Mouse (Mus musculus) liver, postnatal 0 days (tissue): Measurements from ENCODE around the gene Jrkl. TPM values are rescaled to one million over a fixed set of nuclear protein-coding genes. Genes with fewer than 3 reads are reported as not detected.
A peak's percentile ranks its signal among the peaks of the same experiment; 100 is the strongest.

Experiments used
- ATAC-seq: fragments of 200-750 bp; cut with Nextera tagmentation; 2 replicates; pipeline ENCODE4 v1.8.0; 2017; ENCODE audit warnings: mild to moderate bottlenecking, moderate library complexity
- DNase-seq: peaks from one replicate; pipeline ENCODE4 v3.0.0-alpha.2; 2016
- H3K27ac ChIP-seq: fragments of 300-500 bp; sonication (generic); 2 replicates; pipeline ENCODE4 v1.5.1; 2014; ENCODE audit warnings: antibody characterized with exemption, moderate library complexity, mild to moderate bottlenecking, low read depth
- H3K27me3 ChIP-seq: fragments of 300-500 bp; sonication (generic); 2 replicates; pipeline ENCODE4 v1.6.1; 2014; ENCODE audit warnings: low read length, control low read depth, mixed read lengths; ENCODE audit not compliant: insufficient read depth
- H3K36me3 ChIP-seq: fragments of 300-500 bp; sonication (generic); replicated peaks from 2 replicates; pipeline ENCODE4 v1.6.1; 2014; ENCODE audit warnings: mild to moderate bottlenecking, control low read depth, low read length, moderate library complexity, mixed read lengths; ENCODE audit not compliant: insufficient read depth
- H3K4me1 ChIP-seq: fragments of 300-500 bp; sonication (generic); 2 replicates; pipeline ENCODE4 v1.6.1; 2014; ENCODE audit warnings: antibody characterized with exemption, mild to moderate bottlenecking, control low read depth; ENCODE audit not compliant: insufficient read depth
- H3K4me2 ChIP-seq: fragments of 300-500 bp; sonication (generic); 2 replicates; pipeline ENCODE4 v1.6.1; 2014; ENCODE audit warnings: low read depth, mild to moderate bottlenecking, low read length, moderate library complexity, mixed read lengths
- H3K4me3 ChIP-seq: fragments of 300-500 bp; sonication (generic); 2 replicates; pipeline ENCODE4 v1.5.1; 2014; ENCODE audit warnings: low read depth, low read length
- H3K9ac ChIP-seq: fragments of 300-500 bp; sonication (generic); replicated peaks from 2 replicates; pipeline ENCODE4 v1.6.1; 2014; ENCODE audit warnings: mild to moderate bottlenecking, moderate library complexity
- H3K9me3 ChIP-seq: fragments of 300-500 bp; sonication (generic); 2 replicates; pipeline ENCODE4 v1.6.1; 2016; ENCODE audit warnings: mild to moderate bottlenecking, control low read depth, low read length, mixed read lengths
- CTCF ChIP-seq: sonication (generic); IDR thresholded peaks from 2 replicates; pipeline ENCODE4 v1.5.1; 2016; ENCODE audit warnings: antibody characterized with exemption, low read depth
- EP300 ChIP-seq: IDR thresholded peaks from 2 replicates; pipeline ENCODE4 v1.6.1; 2016; ENCODE audit warnings: antibody characterized with exemption, low read depth, mild to moderate bottlenecking
- WGBS: fragments of 180-500 bp; shearing (Covaris S2); extraction: QIAGEN DNeasy Blood & Tissue Kit; methylation state at CpG from one replicate; pipeline ENCODE4 v1.1.7; 2014; ENCODE audit not compliant: insufficient replicate concordance; 5-methylcytosine and 5-hydroxymethylcytosine counted together
- polyA plus RNA-seq: library from polyadenylated mRNA; unstranded; fragments of >200 nt; fragmentation: Nextera tagmentation; extraction: Ambion mirVana; gene quantifications from 2 replicates; pipeline ENCODE4 v1.2.1, GENCODE M21; 2015

Gene Jrkl
- polyA plus RNA-seq, 1 experiment from 2014 or later = 2.1 TPM

DNA sequence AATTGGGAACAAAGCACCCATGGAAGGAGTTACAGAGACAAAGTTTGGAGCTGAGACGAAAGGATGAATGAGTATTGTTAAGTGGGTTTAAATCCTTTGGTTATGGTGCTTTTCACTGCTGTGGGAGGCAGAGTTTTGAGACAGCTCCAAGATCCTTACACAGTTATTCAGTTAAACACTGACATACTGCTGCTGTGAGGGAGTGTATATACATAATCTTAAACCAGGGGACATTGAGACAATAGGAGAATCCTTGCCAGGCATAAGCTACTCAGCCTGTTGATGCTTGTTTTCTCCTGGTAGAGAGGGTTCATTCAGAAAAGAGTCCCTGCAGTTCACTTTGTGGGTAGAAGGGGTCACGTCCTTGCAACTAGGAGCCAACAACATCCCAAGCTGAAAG, 39.3 kb downstream of the Jrkl start:
- Histone ChIP-seq H3K4me2 (no peak overlapping the region), H3K27ac (no peak overlapping the region), H3K4me3 (no peak overlapping the region), H3K36me3 (no peaks in the 10 kb centered on the region), H3K9ac (no peak overlapping the region), H3K27me3 (no peaks in the 10 kb centered on the region), H3K4me1 (no peaks in the 10 kb centered on the region; the same call in 1 of the 2 replicates), H3K9me3 (no peaks in the 10 kb centered on the region)
- TF ChIP-seq CTCF = no peak
- no peak for TF ChIP-seq EP300
- ATAC-seq (no peak), DNase-seq (no peak)
- WGBS = 65% methylated on average over 2 of the region's 2 CpGs

DNA sequence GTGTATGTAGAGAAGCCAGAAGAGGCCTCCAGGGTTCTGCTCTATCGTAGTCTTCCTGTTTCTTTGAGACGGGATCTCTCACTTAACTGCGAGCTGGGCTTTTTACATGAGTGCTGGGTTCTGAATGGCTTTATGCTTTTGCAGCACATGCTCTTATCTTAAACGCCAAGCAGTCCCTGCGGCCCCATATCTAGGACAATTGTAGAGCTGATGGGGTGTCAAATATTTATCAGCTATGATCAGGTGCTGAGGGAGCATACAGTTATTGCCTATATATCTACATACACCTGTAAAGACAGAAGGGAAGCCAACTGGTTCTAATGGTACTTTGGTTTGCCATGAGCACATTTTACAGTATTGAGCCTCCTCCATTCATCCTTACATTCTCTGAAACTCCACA, 41.9 kb downstream of the Jrkl start:
- H3K9ac ChIP-seq = no peak overlapping the region
- peak; percentile 48; the same call in 1 of the 2 replicates for TF ChIP-seq EP300
- no peak for TF ChIP-seq CTCF
- no peak overlapping the region for H3K4me2 ChIP-seq

DNA sequence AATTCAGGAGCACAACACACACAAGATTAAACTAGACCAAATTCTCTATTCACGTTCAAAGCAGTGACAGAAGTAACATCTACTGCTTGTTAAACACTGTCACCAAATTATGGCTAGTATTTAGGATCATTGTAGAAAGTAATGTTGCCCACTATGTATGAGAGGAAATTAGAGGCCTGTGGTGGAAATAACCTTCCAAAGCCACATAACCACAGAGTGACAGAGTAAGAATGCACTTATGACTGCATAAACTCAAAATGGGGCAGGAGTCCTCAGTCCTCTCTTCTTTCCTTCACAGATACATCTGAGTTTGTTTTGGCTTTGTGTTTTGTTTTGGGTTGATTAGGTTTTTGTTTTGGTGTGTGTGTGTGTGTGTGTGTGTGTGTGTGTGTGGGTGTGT, 42.5 kb downstream of the Jrkl start:
- no peaks in the 10 kb centered on the region for H3K9me3 ChIP-seq
- ATAC-seq = no peak

More for the DNA sequence above, 41.9 kb downstream of the Jrkl start:
- 47% methylated on average over 5 of the region's 5 CpGs for WGBS
- H3K27me3 ChIP-seq = no peaks in the 10 kb centered on the region
- H3K36me3 ChIP-seq = no peaks in the 10 kb centered on the region
- no peak overlapping the region for H3K27ac ChIP-seq
- DNase-seq (no peak), ATAC-seq (no peak)
- H3K4me3 ChIP-seq = no peak overlapping the region
- no peaks in the 10 kb centered on the region for H3K9me3 ChIP-seq
- H3K4me1 ChIP-seq = no peaks in the 10 kb centered on the region; the same call in 1 of the 2 replicates

DNA sequence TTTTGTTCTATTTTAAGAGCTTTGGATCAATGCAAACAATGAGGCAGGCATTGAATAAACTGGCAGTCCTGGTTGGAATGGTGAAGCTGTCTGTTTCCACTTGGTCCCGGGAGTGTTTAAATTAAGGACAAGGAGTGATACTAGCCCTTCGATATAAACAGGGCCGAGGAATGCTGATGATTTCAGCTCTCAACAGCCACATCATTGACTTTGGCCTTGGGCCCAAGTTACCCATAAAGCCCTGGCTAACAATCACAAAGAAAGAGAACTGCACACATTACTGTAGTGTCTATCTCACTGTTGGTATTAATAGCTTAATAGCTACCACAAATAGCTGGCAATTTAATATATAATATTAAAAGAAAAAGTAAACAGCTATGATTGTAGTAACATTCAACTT, 45.5 kb downstream of the Jrkl start:
- Histone ChIP-seq H3K4me3 (no peak overlapping the region), H3K27ac (no peak overlapping the region), H3K4me2 (no peak overlapping the region), H3K4me1 (no peaks in the 10 kb centered on the region; the same call in 1 of the 2 replicates), H3K9ac (no peak overlapping the region), H3K9me3 (no peaks in the 10 kb centered on the region), H3K36me3 (no peaks in the 10 kb centered on the region), H3K27me3 (no peaks in the 10 kb centered on the region)
- TF ChIP-seq EP300 (no peak), CTCF (no peak)
- no peak for DNase-seq
- 74% methylated on average over 3 of the region's 3 CpGs for WGBS
- no peak for ATAC-seq

More for the DNA sequence above, 42.5 kb downstream of the Jrkl start:
- no peaks in the 10 kb centered on the region for H3K27me3 ChIP-seq
- no peak overlapping the region for H3K9ac ChIP-seq
- DNase-seq = no peak
- no peak overlapping the region for H3K27ac ChIP-seq
- H3K36me3 ChIP-seq = no peaks in the 10 kb centered on the region
- 63% methylated on average over 1 of the region's 1 CpGs for WGBS
- TF ChIP-seq EP300 = no peak
- no peak for TF ChIP-seq CTCF
- no peaks in the 10 kb centered on the region; the same call in 1 of the 2 replicates for H3K4me1 ChIP-seq
- no peak overlapping the region for H3K4me3 ChIP-seq
- no peak overlapping the region for H3K4me2 ChIP-seq

GRCm38 (mm10) chr9:13195762-13196161, 49.9 kb downstream of the Jrkl start:
- TF ChIP-seq EP300 (no peak), CTCF (peak; percentile 56)
- DNase-seq = peak; percentile 22

GRCm38 (mm10) chr9:13195268-13195667, 50.4 kb downstream of the Jrkl start:
- TF ChIP-seq EP300 = no peak
- peak; percentile 63 for TF ChIP-seq CTCF
- Histone ChIP-seq H3K4me2 (no peak overlapping the region), H3K4me3 (no peak overlapping the region), H3K27me3 (no peaks in the 10 kb centered on the region), H3K9ac (no peak overlapping the region), H3K9me3 (no peaks in the 10 kb centered on the region), H3K27ac (no peak overlapping the region), H3K4me1 (no peaks in the 10 kb centered on the region), H3K36me3 (no peaks in the 10 kb centered on the region)
- no peak for ATAC-seq
- no peak for DNase-seq
- WGBS = 4% methylated on average over 4 of the region's 4 CpGs

More at GRCm38 (mm10) chr9:13195762-13196161, 49.9 kb downstream of the Jrkl start:
- WGBS = 6% methylated on average over 7 of the region's 7 CpGs
- no peaks in the 10 kb centered on the region for H3K4me1 ChIP-seq
- no peaks in the 10 kb centered on the region for H3K36me3 ChIP-seq
- H3K9me3 ChIP-seq = no peaks in the 10 kb centered on the region
- H3K4me2 ChIP-seq = no peak overlapping the region
- ATAC-seq = no peak
- H3K27me3 ChIP-seq = no peaks in the 10 kb centered on the region
- no peak overlapping the region for H3K4me3 ChIP-seq
- H3K9ac ChIP-seq = no peak overlapping the region
- H3K27ac ChIP-seq = no peak overlapping the region

- H3K4me3 ChIP-seq = no peak overlapping the region
- H3K27me3 ChIP-seq = no peaks in the 10 kb centered on the region
- TF ChIP-seq CTCF = no peak
- TF ChIP-seq EP300 = no peak
- no peak overlapping the region for H3K4me2 ChIP-seq
- no peak overlapping the region for H3K9ac ChIP-seq
- ATAC-seq (no peak), DNase-seq (no peak)
- H3K4me1 ChIP-seq = no peaks in the 10 kb centered on the region
- H3K27ac ChIP-seq = no peak overlapping the region
- H3K36me3 ChIP-seq = no peaks in the 10 kb centered on the region
- 91% methylated on average over 4 of the region's 4 CpGs for WGBS
- no peaks in the 10 kb centered on the region for H3K9me3 ChIP-seq
Measured at GRCm38 (mm10) chr9:13194619-13195018, 51.0 kb downstream of the Jrkl start.

Other genes starting within 250 kb of the Jrkl start
- gene Ccdc82, start 1.1 kb upstream of the Jrkl start, polyA plus RNA-seq = 3.8 and 4.7 TPM in 2 replicates
- 1.3 and 1.6 TPM in 2 replicates for gene Maml2, start 52.1 kb upstream of the Jrkl start, polyA plus RNA-seq
- gene Gm17571, start 200.9 kb upstream of the Jrkl start, polyA plus RNA-seq = not detected in 2 replicates